Mouse (Mus musculus) right cerebral cortex, adult 18-20 months (tissue): ENCODE measurements around the gene Kcnip4.

Source experiments
- DNase-seq: peaks from one replicate; pipeline ENCODE4 v3.0.0; 2022; ENCODE audit warnings: mixed read lengths

Kcnip4 gene

GRCm38 (mm10) chr5:48840971-48841370 lies 683.7 kb downstream of the Kcnip4 start:
- no peak for DNase-seq

- DNase-seq: no peak
These were observed 729.2 kb downstream of the Kcnip4 start for GRCm38 (mm10) chr5:48795526-48795925.

- DNase-seq: no peak
These were observed 745.3 kb downstream of the Kcnip4 start for GRCm38 (mm10) chr5:48779376-48779775.

GRCm38 (mm10) chr5:48748613-48749012 lies 776.1 kb downstream of the Kcnip4 start:
- no peak for DNase-seq

GRCm38 (mm10) chr5:48737640-48738039 lies 787.1 kb downstream of the Kcnip4 start:
- no peak for DNase-seq

GRCm38 (mm10) chr5:48718166-48718565 lies 806.5 kb downstream of the Kcnip4 start:
- no peak for DNase-seq

GRCm38 (mm10) chr5:48705997-48706396 lies 818.7 kb downstream of the Kcnip4 start:
- no peak for DNase-seq

- peak; percentile 18 for DNase-seq
These were observed 837.6 kb downstream of the Kcnip4 start for GRCm38 (mm10) chr5:48687068-48687467.

GRCm38 (mm10) chr5:48679733-48680595 lies 844.7 kb downstream of the Kcnip4 start:
- no peak for DNase-seq

- DNase-seq: no peak
These were observed 862.2 kb downstream of the Kcnip4 start for GRCm38 (mm10) chr5:48662504-48662903.

- DNase-seq: no peak
These were observed 864.7 kb downstream of the Kcnip4 start for GRCm38 (mm10) chr5:48659975-48660374.

GRCm38 (mm10) chr5:48650496-48650895 lies 874.2 kb downstream of the Kcnip4 start:
- DNase-seq: no peak

- no peak for DNase-seq
These were observed 888.0 kb downstream of the Kcnip4 start for GRCm38 (mm10) chr5:48636675-48637074.

GRCm38 (mm10) chr5:48633631-48634030 lies 891.1 kb downstream of the Kcnip4 start:
- no peak for DNase-seq

GRCm38 (mm10) chr5:48623370-48623769 lies 901.3 kb downstream of the Kcnip4 start:
- no peak for DNase-seq

- DNase-seq: no peak
These were observed 917.8 kb downstream of the Kcnip4 start for GRCm38 (mm10) chr5:48606916-48607315.

- DNase-seq: no peak
These were observed 918.4 kb downstream of the Kcnip4 start for GRCm38 (mm10) chr5:48606281-48606680.

GRCm38 (mm10) chr5:48599481-48600040 lies 925.1 kb downstream of the Kcnip4 start:
- no peak for DNase-seq

- no peak for DNase-seq
These were observed 936.7 kb downstream of the Kcnip4 start for GRCm38 (mm10) chr5:48588014-48588413.

GRCm38 (mm10) chr5:48583431-48583830 lies 941.3 kb downstream of the Kcnip4 start:
- DNase-seq: no peak

GRCm38 (mm10) chr5:48563996-48564587 lies 960.6 kb downstream of the Kcnip4 start:
- DNase-seq: no peak

- DNase-seq: no peak
These were observed 973.0 kb downstream of the Kcnip4 start for GRCm38 (mm10) chr5:48551753-48552152.

- no peak for DNase-seq
These were observed 978.9 kb downstream of the Kcnip4 start for GRCm38 (mm10) chr5:48545825-48546224.
